Mouse (Mus musculus) hindbrain, embryonic 14.5 days (tissue): ENCODE data around the gene Arhgap42. TPM values are rescaled to one million over a fixed set of nuclear protein-coding genes. Genes with fewer than 3 reads are reported as not detected.

Experiments
- ATAC-seq: fragments of 200-750 bp; cut with Nextera tagmentation; 2 replicates; pipeline ENCODE4 v1.8.0; 2017; ENCODE audit warnings: moderate number of reproducible peaks, mild to moderate bottlenecking, moderate TSS enrichment, moderate library complexity; ENCODE audit not compliant: low FRiP score
- DNase-seq: peaks from one replicate; pipeline ENCODE4 v3.0.0-alpha.2; 2015; ENCODE audit warnings: low spot score
- H3K27ac ChIP-seq: fragments of 300-500 bp; sonication (generic); 2 replicates; pipeline ENCODE4 v1.5.1; 2014; ENCODE audit warnings: mild to moderate bottlenecking, moderate library complexity
- H3K27me3 ChIP-seq: fragments of 300-500 bp; sonication (generic); 2 replicates; pipeline ENCODE4 v1.6.1; 2014; ENCODE audit warnings: mild to moderate bottlenecking, low read length, mixed read lengths; ENCODE audit not compliant: control insufficient read depth, insufficient read depth
- H3K36me3 ChIP-seq: fragments of 300-500 bp; sonication (generic); replicated peaks from 2 replicates; pipeline ENCODE4 v1.6.1; 2014; ENCODE audit not compliant: control insufficient read depth, insufficient read depth
- H3K4me1 ChIP-seq: fragments of 300-500 bp; sonication (generic); replicated peaks from 2 replicates; pipeline ENCODE4 v1.6.1; 2014; ENCODE audit warnings: antibody characterized with exemption, low read length, mixed read lengths; ENCODE audit not compliant: control insufficient read depth, insufficient read depth
- H3K4me2 ChIP-seq: fragments of 300-500 bp; sonication (generic); replicated peaks from 2 replicates; pipeline ENCODE4 v1.6.1; 2014; ENCODE audit warnings: mild to moderate bottlenecking, moderate library complexity
- H3K4me3 ChIP-seq: fragments of 300-500 bp; sonication (generic); replicated peaks from 2 replicates; pipeline ENCODE4 v1.5.1; 2014; ENCODE audit warnings: mild to moderate bottlenecking, low read length
- H3K9ac ChIP-seq: fragments of 300-500 bp; sonication (generic); 2 replicates; pipeline ENCODE4 v1.6.1; 2014
- H3K9me3 ChIP-seq: fragments of 300-500 bp; sonication (generic); 2 replicates; pipeline ENCODE4 v1.6.1; 2016; ENCODE audit warnings: low read length; ENCODE audit not compliant: control insufficient read depth
- WGBS: fragments of 180-500 bp; shearing (Covaris S2); extraction: QIAGEN DNeasy Blood & Tissue Kit; methylation state at CpG from one replicate; pipeline ENCODE4 v1.1.7; 2014; 5-methylcytosine and 5-hydroxymethylcytosine counted together
- polyA plus RNA-seq: library from polyadenylated mRNA; unstranded; fragments of >200 nt; fragmentation: Nextera tagmentation; extraction: Ambion mirVana; gene quantifications from 2 replicates; pipeline ENCODE4 v1.2.1, GENCODE M21; 2014

The Arhgap42 gene
- polyA plus RNA-seq, 1 experiment from 2014 or later: 20.2 TPM

DNA sequence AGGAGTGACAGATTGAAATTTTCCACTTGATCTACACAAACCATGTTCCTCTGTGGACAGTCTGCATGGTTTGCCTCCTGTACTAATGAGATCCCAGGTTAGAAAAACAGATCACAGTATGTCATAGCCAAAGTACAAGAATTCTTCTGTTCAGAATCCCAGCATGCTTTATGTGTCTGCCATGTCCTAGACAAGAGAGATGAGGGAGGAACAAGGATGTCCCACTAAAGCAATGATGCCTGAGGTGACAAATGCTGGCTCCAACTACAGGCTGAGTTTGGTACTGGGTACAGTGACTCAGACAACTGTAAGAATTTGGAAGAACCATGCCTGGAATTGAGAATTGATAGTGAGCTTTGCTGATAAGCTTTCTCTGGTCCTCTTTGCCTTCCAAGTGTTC is 24.6 kb downstream of the Arhgap42 start:
- ATAC-seq: no peak
- DNase-seq: no peak
- Histone ChIP-seq H3K4me1 (peaks cover 6% of the 10 kb centered on the region; the same call in 1 of the 2 replicates), H3K27me3 (no peaks in the 10 kb centered on the region), H3K9me3 (no peaks in the 10 kb centered on the region), H3K4me3 (no peak overlapping the region), H3K36me3 (no peaks in the 10 kb centered on the region), H3K27ac (no peak overlapping the region), H3K9ac (no peak overlapping the region), H3K4me2 (no peak overlapping the region)

GRCm38 (mm10) chr9:9211411-9212087 is 27.4 kb downstream of the Arhgap42 start:
- Histone ChIP-seq H3K4me3 (no peak overlapping the region), H3K4me2 (no peak overlapping the region), H3K27me3 (no peaks in the 10 kb centered on the region), H3K36me3 (no peaks in the 10 kb centered on the region), H3K27ac (no peak overlapping the region), H3K9me3 (no peaks in the 10 kb centered on the region), H3K9ac (no peak overlapping the region), H3K4me1 (peaks cover 6% of the 10 kb centered on the region; the same call in 1 of the 2 replicates)
- DNase-seq (no peak), ATAC-seq (no peak)
- WGBS: 89% methylated on average over 3 of the region's 3 CpGs

DNA sequence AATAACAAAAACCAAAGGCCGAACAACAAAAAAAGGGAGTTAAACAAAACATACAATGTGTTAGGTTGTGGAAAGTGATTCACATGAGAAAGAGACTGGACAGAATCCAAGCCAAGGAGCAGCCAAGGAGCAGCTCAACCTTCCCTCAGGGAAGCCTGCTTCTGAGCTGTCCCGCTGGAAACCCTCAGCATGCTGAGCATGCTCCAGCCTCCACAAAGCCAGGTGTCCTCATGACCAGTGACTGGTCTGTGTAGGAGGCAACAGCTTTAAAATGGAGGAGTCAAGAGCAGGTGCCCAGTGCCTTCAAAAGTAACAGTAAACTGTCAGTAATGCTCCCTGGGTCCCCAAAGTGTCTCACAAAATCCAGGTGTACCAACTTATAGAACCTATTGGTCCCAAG is 28.4 kb downstream of the Arhgap42 start:
- DNase-seq (no peak), ATAC-seq (no peak)
- no peaks in the 10 kb centered on the region for H3K27me3 ChIP-seq
- no peaks in the 10 kb centered on the region for H3K9me3 ChIP-seq
- H3K4me2 ChIP-seq: no peak overlapping the region
- 90% methylated on average over 2 of the region's 2 CpGs for WGBS
- H3K4me1 ChIP-seq: peaks cover 6% of the 10 kb centered on the region; the same call in 1 of the 2 replicates
- H3K27ac ChIP-seq: no peak overlapping the region
- H3K4me3 ChIP-seq: no peak overlapping the region
- no peak overlapping the region for H3K9ac ChIP-seq
- H3K36me3 ChIP-seq: no peaks in the 10 kb centered on the region

DNA sequence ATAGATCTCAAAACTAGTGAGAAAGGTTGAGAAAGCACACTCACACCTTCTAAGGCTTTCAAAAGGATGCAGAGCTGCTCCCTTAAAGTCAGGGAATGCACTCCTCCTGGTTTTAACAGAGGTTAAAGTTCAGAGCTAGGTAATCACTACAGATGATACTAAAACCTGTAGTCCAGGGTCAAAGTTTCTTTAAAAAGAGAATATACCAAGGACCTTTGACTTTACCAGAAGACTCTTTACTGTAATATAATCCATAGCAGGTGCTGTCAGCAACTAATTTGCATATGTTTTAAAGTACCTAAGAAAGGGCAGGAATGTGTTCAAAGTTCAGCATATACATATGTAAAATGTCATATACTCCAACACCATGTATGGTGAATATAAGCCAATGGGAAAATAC is 30.7 kb downstream of the Arhgap42 start:
- Histone ChIP-seq H3K27ac (no peak overlapping the region), H3K36me3 (no peaks in the 10 kb centered on the region), H3K4me3 (no peak overlapping the region), H3K9ac (no peak overlapping the region), H3K4me1 (no peaks in the 10 kb centered on the region), H3K4me2 (no peak overlapping the region), H3K27me3 (no peaks in the 10 kb centered on the region), H3K9me3 (no peaks in the 10 kb centered on the region)
- DNase-seq (no peak), ATAC-seq (no peak)

- H3K27ac ChIP-seq: no peak overlapping the region
- H3K9ac ChIP-seq: no peak overlapping the region
- WGBS: 77% methylated on average over 4 of the region's 4 CpGs
- DNase-seq (no peak), ATAC-seq (no peak)
- H3K4me2 ChIP-seq: no peak overlapping the region
- H3K9me3 ChIP-seq: no peaks in the 10 kb centered on the region
- no peak overlapping the region for H3K4me3 ChIP-seq
- H3K27me3 ChIP-seq: no peaks in the 10 kb centered on the region
- no peaks in the 10 kb centered on the region for H3K4me1 ChIP-seq
- H3K36me3 ChIP-seq: no peaks in the 10 kb centered on the region
These were observed 31.6 kb downstream of the Arhgap42 start for GRCm38 (mm10) chr9:9207251-9207650.

GRCm38 (mm10) chr9:9200827-9201388 is 38.0 kb downstream of the Arhgap42 start:
- DNase-seq (no peak), ATAC-seq (no peak)
- Histone ChIP-seq H3K27ac (no peak overlapping the region), H3K4me2 (no peak overlapping the region), H3K36me3 (no peaks in the 10 kb centered on the region), H3K4me3 (no peak overlapping the region), H3K9ac (no peak overlapping the region), H3K4me1 (no peaks in the 10 kb centered on the region), H3K27me3 (no peaks in the 10 kb centered on the region), H3K9me3 (no peaks in the 10 kb centered on the region)
- WGBS: 76% methylated on average over 8 of the region's 8 CpGs

- Histone ChIP-seq H3K9me3 (no peaks in the 10 kb centered on the region), H3K27me3 (no peaks in the 10 kb centered on the region), H3K4me3 (no peak overlapping the region), H3K9ac (no peak overlapping the region), H3K4me2 (no peak overlapping the region), H3K36me3 (no peaks in the 10 kb centered on the region), H3K27ac (no peak overlapping the region), H3K4me1 (no peaks in the 10 kb centered on the region)
- DNase-seq (no peak), ATAC-seq (no peak; the same call in 1 of the 2 replicates)
- 39% methylated on average over 8 of the region's 8 CpGs for WGBS
These were observed 39.6 kb downstream of the Arhgap42 start for GRCm38 (mm10) chr9:9199170-9199841.

DNA sequence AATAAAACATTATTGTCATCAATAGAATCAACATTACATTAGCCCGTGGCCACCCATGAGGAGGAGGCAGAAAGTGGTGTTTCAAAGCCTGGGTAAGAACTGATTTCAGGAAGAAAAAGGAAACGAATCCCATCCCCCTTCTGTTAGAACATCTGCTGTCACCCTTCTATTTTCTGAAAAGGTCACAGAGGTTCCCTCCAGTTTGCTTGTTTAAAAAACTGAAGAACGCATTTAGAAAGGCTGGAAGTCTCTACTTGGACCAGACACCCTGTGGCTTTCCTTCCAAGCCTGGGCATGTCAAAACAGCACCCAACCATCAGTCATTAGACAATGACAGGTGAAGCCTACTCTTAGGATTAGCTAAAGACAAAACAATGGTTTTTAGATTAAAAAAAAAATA is 40.3 kb downstream of the Arhgap42 start:
- Histone ChIP-seq H3K4me1 (no peaks in the 10 kb centered on the region), H3K9me3 (no peaks in the 10 kb centered on the region), H3K9ac (no peak overlapping the region), H3K36me3 (no peaks in the 10 kb centered on the region), H3K4me3 (no peak overlapping the region), H3K4me2 (no peak overlapping the region), H3K27ac (no peak overlapping the region), H3K27me3 (no peaks in the 10 kb centered on the region)
- no peak for DNase-seq
- ATAC-seq: no peak
- WGBS: 9% methylated on average over 3 of the region's 3 CpGs

GRCm38 (mm10) chr9:9196046-9196445 is 42.9 kb downstream of the Arhgap42 start:
- H3K4me2 ChIP-seq: no peak overlapping the region
- no peaks in the 10 kb centered on the region for H3K27me3 ChIP-seq
- H3K27ac ChIP-seq: no peak overlapping the region
- H3K4me1 ChIP-seq: no peaks in the 10 kb centered on the region
- ATAC-seq: no peak
- no peaks in the 10 kb centered on the region for H3K9me3 ChIP-seq
- H3K4me3 ChIP-seq: no peak overlapping the region
- no peaks in the 10 kb centered on the region for H3K36me3 ChIP-seq
- H3K9ac ChIP-seq: no peak overlapping the region
- no peak for DNase-seq
